Mouse (Mus musculus): ENCODE data around the gene Hspb3.

- TF ChIP-seq CTCF (IDR thresholded peaks at IDR 0.05; ENCODE audit: low read depth) (0 out of 2 replicates have a peak, but pooled peaks have one; percentile 0), EP300 (IDR thresholded peaks at IDR 0.05; ENCODE audit: low read depth) (no peak)
Measured at GRCm38 (mm10) chr13:113616751-113617337, 46.6 kb downstream of the Hspb3 start.

Data from liver, embryonic 14.5 days (tissue).